Mouse (Mus musculus): Measurements from ENCODE around the gene Per2. TPM values are rescaled to one million over a fixed set of nuclear protein-coding genes. Genes with fewer than 3 reads are reported as not detected.

The Per2 gene
- polyA plus RNA-seq, 1 experiment, result 7.4 TPM

GRCm38 (mm10) chr1:91407819-91408218, 51.3 kb downstream of the Per2 start:
- TF ChIP-seq POLR2A (IDR thresholded peaks at IDR 0.05; ENCODE audit: low read depth, low read length), result no peak
- no peak for TF ChIP-seq CTCF (IDR thresholded peaks at IDR 0.05; ENCODE audit: borderline replicate concordance, insufficient read depth, low read length)
- Histone ChIP-seq H3K4me1 (ENCODE audit: control insufficient read depth, insufficient read depth, low read length) (0 out of 2 replicates have a peak, but pooled peaks cover 2% of the 10 kb centered on the region), H3K4me3 (ENCODE audit: insufficient read depth, low read length) (no peak overlapping the region)

GRCm38 (mm10) chr1:91405406-91406169, 53.5 kb downstream of the Per2 start:
- Histone ChIP-seq H3K4me1 (ENCODE audit: control insufficient read depth, insufficient read depth, low read length) (no peaks in the 10 kb centered on the region), H3K4me3 (ENCODE audit: insufficient read depth, low read length) (no peak overlapping the region), H3K27ac (ENCODE audit: insufficient read depth, low read length) (no peak overlapping the region)
- TF ChIP-seq POLR2A (IDR thresholded peaks at IDR 0.05; ENCODE audit: low read depth, low read length), result no peak
- TF ChIP-seq CTCF (IDR thresholded peaks at IDR 0.05; ENCODE audit: borderline replicate concordance, insufficient read depth, low read length), result no peak

More at GRCm38 (mm10) chr1:91407819-91408218, 51.3 kb downstream of the Per2 start:
- H3K27ac ChIP-seq (ENCODE audit: insufficient read depth, low read length), result no peak overlapping the region

- Histone ChIP-seq H3K27ac (ENCODE audit: insufficient read depth, low read length) (no peak overlapping the region), H3K4me3 (ENCODE audit: insufficient read depth, low read length) (no peak overlapping the region), H3K4me1 (ENCODE audit: control insufficient read depth, insufficient read depth, low read length) (no peaks in the 10 kb centered on the region)
- TF ChIP-seq POLR2A (IDR thresholded peaks at IDR 0.05; ENCODE audit: low read depth, low read length), result no peak
- TF ChIP-seq CTCF (IDR thresholded peaks at IDR 0.05; ENCODE audit: borderline replicate concordance, insufficient read depth, low read length), result no peak
Measured at GRCm38 (mm10) chr1:91404976-91405375, 54.1 kb downstream of the Per2 start.

- Histone ChIP-seq H3K4me1 (ENCODE audit: control insufficient read depth, insufficient read depth, low read length) (peaks cover 2% of the 10 kb centered on the region; the same call in 1 of the 2 replicates), H3K27ac (ENCODE audit: insufficient read depth, low read length) (0 out of 2 replicates have a peak within 1 kb of the TSS, but pooled peaks have one; percentile 10), H3K4me3 (ENCODE audit: insufficient read depth, low read length) (peak within 1 kb of the TSS; percentile 91)
- TF ChIP-seq CTCF (IDR thresholded peaks at IDR 0.05; ENCODE audit: borderline replicate concordance, insufficient read depth, low read length) (no peak), POLR2A (IDR thresholded peaks at IDR 0.05; ENCODE audit: low read depth, low read length) (peak; percentile 85)
Measured at GRCm38 (mm10) chr1:91398260-91399062, 60.7 kb downstream of the Per2 start, which contains the start of gene Ilkap. Gene Ilkap, minus strand, starts transcription at chr1:91398815.

GRCm38 (mm10) chr1:91397927-91398259, 61.2 kb downstream of the Per2 start:
- H3K4me3 ChIP-seq (ENCODE audit: insufficient read depth, low read length), result peak overlapping the region; percentile 91
- H3K27ac ChIP-seq (ENCODE audit: insufficient read depth, low read length), result 0 out of 2 replicates have a peak overlapping the region, but pooled peaks have one; percentile 10
- TF ChIP-seq CTCF (IDR thresholded peaks at IDR 0.05; ENCODE audit: borderline replicate concordance, insufficient read depth, low read length), result no peak
- TF ChIP-seq POLR2A (IDR thresholded peaks at IDR 0.05; ENCODE audit: low read depth, low read length), result no peak
- peaks cover 2% of the 10 kb centered on the region; the same call in 1 of the 2 replicates for H3K4me1 ChIP-seq (ENCODE audit: control insufficient read depth, insufficient read depth, low read length)

GRCm38 (mm10) chr1:91390369-91390768, 68.8 kb downstream of the Per2 start:
- H3K4me1 ChIP-seq (ENCODE audit: control insufficient read depth, insufficient read depth, low read length), result no peaks in the 10 kb centered on the region
- no peak overlapping the region for H3K4me3 ChIP-seq (ENCODE audit: insufficient read depth, low read length)
- no peak for TF ChIP-seq POLR2A (IDR thresholded peaks at IDR 0.05; ENCODE audit: low read depth, low read length)
- no peak for TF ChIP-seq CTCF (IDR thresholded peaks at IDR 0.05; ENCODE audit: borderline replicate concordance, insufficient read depth, low read length)
- no peak overlapping the region for H3K27ac ChIP-seq (ENCODE audit: insufficient read depth, low read length)

GRCm38 (mm10) chr1:91381091-91381471, 78.0 kb downstream of the Per2 start:
- Histone ChIP-seq H3K4me1 (ENCODE audit: control insufficient read depth, insufficient read depth, low read length) (no peaks in the 10 kb centered on the region), H3K4me3 (ENCODE audit: insufficient read depth, low read length) (no peak overlapping the region), H3K27ac (ENCODE audit: insufficient read depth, low read length) (no peak overlapping the region)
- TF ChIP-seq POLR2A (IDR thresholded peaks at IDR 0.05; ENCODE audit: low read depth, low read length) (no peak), CTCF (IDR thresholded peaks at IDR 0.05; ENCODE audit: borderline replicate concordance, insufficient read depth, low read length) (no peak)

- Histone ChIP-seq H3K4me1 (ENCODE audit: control insufficient read depth, insufficient read depth, low read length) (no peaks in the 10 kb centered on the region), H3K27ac (ENCODE audit: insufficient read depth, low read length) (no peak overlapping the region), H3K4me3 (ENCODE audit: insufficient read depth, low read length) (no peak overlapping the region)
- no peak for TF ChIP-seq POLR2A (IDR thresholded peaks at IDR 0.05; ENCODE audit: low read depth, low read length)
- TF ChIP-seq CTCF (IDR thresholded peaks at IDR 0.05; ENCODE audit: borderline replicate concordance, insufficient read depth, low read length), result peak; percentile 72; the same call in 1 of the 2 replicates
Measured at GRCm38 (mm10) chr1:91380453-91381090, 78.6 kb downstream of the Per2 start.

- TF ChIP-seq CTCF (IDR thresholded peaks at IDR 0.05; ENCODE audit: borderline replicate concordance, insufficient read depth, low read length) (no peak), POLR2A (IDR thresholded peaks at IDR 0.05; ENCODE audit: low read depth, low read length) (no peak)
Measured at GRCm38 (mm10) chr1:91373414-91373835, 85.7 kb downstream of the Per2 start.

More at GRCm38 (mm10) chr1:91373414-91373835, 85.7 kb downstream of the Per2 start:
- Histone ChIP-seq H3K27ac (ENCODE audit: insufficient read depth, low read length) (no peak overlapping the region), H3K4me3 (ENCODE audit: insufficient read depth, low read length) (no peak overlapping the region), H3K4me1 (ENCODE audit: control insufficient read depth, insufficient read depth, low read length) (no peaks in the 10 kb centered on the region)

Data from embryonic fibroblast, embryonic 13.5 days (primary cell).